Mouse (Mus musculus) lung, postnatal 36 days (tissue): ENCODE results near the gene Kri1.
"Not testable (repeated sequence)": the region's sequence is repeated elsewhere in the genome, so short reads cannot be mapped to it uniquely, and the experiment has no call there.

Source experiments
- DNase-seq: peaks from one replicate; pipeline ENCODE4 v3.0.0; 2022; ENCODE audit warnings: mixed read lengths

The Kri1 gene

DNA sequence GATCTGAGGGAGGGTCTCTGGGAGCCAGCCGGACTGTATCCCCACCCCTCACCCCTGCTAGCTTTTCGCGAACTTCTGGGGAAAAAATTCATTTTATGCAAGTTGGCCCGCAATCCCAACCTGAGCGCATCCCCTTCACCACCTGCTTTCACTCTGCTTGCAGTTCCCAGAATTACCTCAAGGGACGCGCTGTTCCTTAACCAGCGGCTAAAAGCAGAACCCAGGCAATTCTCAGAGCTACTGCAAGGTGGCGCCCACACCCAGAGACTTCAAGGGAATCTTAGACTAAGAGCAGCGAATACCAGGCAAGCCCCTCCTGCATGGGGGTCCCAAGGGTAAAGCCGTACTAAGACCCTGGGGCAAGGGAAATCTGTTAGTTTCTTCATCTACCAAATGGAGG lies 46.4 kb downstream of the Kri1 start:
- DNase-seq: peak; percentile 96

GRCm38 (mm10) chr9:21239465-21239848 lies 48.3 kb downstream of the Kri1 start:
- DNase-seq: no peak

DNA sequence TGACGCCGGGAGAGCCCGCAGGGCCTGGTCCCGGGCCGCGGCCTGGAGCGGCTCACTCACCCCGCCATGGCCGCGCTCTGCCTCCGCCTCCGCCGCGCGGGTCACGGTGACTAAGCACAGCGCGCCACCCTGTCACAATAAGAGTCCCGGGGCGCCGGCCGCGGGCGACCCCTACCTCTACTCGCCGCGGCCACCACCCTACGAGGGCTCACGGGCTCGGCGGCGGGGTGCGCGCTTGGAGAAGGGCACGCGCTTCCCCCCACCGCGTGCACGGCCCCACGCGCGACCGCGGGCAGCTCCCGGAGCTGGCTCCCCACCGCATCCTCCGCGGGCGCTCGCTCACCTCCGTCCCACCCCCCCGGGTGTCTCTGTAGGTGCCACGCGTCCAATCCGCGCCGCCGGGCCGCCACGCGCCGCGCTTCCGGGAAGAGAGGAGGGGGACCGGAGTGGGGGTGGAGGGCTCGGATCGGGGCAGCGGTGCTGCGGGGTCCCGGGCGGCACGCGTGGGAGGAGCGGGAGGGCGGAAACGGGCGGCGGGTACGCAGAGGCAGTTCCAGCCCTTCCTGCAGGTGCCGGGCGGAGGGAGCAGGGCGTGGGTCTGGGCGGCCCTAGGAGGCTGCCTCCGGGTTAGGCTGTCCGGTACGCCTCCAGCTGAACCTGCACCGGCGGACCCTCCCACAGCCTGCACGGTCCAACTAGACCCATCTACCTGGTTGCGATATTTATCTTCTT lies 48.9 kb downstream of the Kri1 start, which contains the start of gene Keap1:
Keap1 (minus strand) TSS at position 629 of the 732 bp plus-strand sequence.
- DNase-seq: peak; percentile 83

GRCm38 (mm10) chr9:21238004-21238732 lies 49.6 kb downstream of the Kri1 start:
- no peak for DNase-seq

DNA sequence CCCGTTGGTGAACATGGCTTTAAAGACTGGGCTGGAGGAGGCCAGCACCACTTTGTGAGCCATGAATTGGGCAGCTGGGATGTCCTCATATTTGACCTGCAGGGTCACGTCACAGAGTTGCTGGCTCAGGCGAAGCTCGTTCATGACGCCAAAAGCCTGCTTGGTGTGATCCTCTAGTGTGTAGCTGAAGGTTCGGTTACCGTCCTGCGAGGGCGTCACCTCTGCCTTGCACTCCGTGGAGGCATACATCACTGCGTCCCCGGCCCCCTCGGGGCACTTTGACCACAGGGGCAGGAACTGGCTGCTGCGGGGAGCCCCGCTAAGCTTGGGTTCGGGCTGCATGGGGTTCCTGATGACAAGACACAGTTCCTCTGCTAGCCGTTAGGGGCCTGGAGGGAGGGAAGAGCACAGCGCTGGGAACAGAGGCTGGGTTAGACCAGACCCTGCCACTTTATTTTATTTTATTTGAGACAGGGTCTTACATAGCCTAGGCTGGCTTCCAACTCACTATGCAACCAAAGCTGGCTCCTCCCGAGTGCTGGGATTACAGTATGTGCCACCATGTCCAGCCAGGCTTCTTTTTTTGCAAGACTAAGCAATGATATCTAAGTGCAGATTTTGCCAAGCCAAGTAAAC lies 50.3 kb downstream of the Kri1 start:
- DNase-seq: no peak

- DNase-seq: peak; percentile 10
Measured at GRCm38 (mm10) chr9:21236991-21237367, 50.8 kb downstream of the Kri1 start.

- DNase-seq: peak; percentile 44
Measured at GRCm38 (mm10) chr9:21235341-21235740, 52.4 kb downstream of the Kri1 start.

DNA sequence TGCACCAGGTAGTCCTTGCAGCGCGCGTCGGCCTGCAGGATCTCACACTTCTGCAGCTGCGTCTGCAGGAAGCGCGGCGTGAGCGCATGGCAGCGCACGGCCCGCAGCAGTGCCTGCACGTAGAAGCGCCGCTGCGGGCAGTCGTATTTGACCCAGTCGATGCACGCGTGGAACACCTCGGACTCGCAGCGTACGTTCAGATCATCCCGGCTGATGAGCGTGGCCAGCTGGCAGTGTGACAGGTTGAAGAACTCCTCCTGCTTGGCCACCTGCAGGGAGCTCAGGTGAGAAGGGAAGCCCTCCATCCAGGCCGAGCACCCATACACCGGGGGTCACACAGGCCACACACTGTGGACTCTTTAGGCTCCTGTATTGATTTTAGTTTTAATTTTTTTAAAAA lies 54.0 kb downstream of the Kri1 start:
- no peak for DNase-seq

GRCm38 (mm10) chr9:21233366-21233765 lies 54.4 kb downstream of the Kri1 start:
- no peak for DNase-seq

DNA sequence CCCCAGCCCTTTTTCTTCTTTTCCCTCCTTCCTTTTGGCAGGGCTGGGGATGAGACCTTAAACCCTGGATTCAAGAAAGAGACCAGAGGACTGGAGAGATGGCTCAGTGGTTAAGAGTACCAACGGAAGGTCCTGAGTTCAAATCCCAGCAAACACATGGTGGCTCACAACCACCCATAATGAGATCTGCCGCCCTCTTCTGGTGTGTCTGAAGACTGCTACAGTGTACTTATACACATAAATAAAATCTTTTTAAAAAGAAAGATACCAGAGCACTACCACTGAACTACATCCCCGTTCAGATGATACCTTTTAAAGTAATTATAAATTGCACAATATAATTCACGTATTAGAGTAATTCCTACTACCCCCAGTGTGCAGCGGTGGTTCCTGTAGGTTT lies 54.9 kb downstream of the Kri1 start:
- DNase-seq: no peak

DNA sequence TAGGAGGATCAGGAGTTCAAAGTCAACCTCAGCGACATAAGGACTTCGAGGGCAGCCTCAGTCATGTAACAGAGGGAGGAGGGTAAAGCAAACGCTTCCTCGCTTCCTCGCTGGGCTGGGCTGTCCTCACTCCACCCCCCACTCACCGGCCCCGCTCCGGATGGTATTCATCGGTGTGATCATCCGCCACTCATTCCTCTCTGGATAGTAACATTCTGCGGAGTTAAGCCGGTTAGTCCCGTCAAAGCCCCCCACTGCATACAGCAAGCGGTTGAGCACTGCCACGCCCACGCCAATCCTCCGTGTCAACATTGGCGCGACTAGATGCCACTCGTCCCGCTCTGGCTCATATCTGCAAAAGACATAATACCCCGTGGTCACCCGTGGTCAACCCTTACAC lies 56.2 kb downstream of the Kri1 start:
- DNase-seq: no peak

- DNase-seq: no peak
Measured at GRCm38 (mm10) chr9:21227342-21227741, 60.4 kb downstream of the Kri1 start.

DNA sequence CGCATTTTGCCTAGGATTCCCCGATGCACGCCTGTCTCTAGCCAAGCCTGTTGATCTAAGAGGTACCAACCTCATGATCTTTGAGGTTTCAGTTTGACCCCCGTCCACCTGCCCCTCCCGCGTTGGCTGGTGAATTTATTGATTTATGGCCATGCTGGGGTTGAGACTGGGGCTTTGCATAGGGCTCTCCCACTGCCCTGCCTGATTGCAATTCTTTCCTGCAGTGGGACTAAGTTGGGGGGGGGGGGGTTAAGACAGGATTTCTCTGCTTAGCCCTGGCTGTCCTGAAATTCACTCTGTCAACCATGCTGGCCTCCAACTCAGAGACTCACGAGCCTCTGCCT lies 62.4 kb downstream of the Kri1 start:
- no peak for DNase-seq

DNA sequence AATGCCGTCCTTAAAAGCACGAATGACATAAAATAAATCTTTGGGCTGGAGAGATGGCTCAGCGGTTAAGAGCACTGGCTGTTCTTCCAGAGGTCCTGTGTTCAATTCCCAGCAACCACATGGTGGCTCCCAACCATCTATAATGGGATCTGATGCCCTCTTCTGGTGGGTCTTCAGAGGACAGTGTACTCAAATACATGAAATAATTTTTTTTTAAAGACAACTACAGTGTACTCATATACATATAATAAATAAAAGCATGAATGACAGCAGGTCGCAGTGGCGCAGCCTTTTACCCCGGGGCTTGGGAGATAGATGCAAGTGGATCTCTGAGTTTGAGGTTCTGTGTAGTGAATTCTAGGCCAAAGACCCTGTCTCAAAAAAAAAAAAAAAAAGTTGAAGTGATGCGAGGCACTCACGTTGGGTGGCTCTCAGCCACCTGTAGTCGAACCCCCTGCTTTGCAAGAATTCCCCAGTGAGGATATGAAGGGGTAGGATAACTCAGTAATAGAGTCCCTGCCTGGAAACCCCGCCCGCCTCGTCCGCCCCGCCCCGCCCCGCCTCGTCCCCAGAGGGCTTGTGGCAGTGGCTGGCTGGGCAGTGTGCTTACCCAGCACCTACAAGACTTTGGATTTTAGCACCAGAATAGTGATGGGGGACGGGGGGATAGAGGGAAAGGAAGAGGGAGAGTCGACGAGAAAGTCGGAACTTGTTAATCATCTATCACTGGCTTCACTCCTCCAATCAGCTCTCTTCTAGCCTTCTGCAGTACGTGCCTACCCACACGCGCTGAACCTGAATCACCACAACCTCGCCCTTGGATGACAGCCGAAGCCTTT lies 63.0 kb downstream of the Kri1 start:
- DNase-seq: peak; percentile 59

- no peak for DNase-seq
Measured at GRCm38 (mm10) chr9:21223906-21224305, 63.9 kb downstream of the Kri1 start.

GRCm38 (mm10) chr9:21223490-21223889 lies 64.3 kb downstream of the Kri1 start:
- DNase-seq: not testable (repeated sequence)
